Mouse (Mus musculus) neural tube, embryonic 15.5 days (tissue): Measurements from ENCODE around the gene Ncam2. TPM values are rescaled to one million over a fixed set of nuclear protein-coding genes. Genes with fewer than 3 reads are reported as not detected.

Experiments
- ATAC-seq: fragments of 200-750 bp; cut with Nextera tagmentation; 2 replicates; pipeline ENCODE4 v1.8.0; 2017; ENCODE audit warnings: mild to moderate bottlenecking, moderate TSS enrichment, moderate library complexity; ENCODE audit not compliant: low FRiP score
- H3K27ac ChIP-seq: fragments of 300-500 bp; sonication (generic); replicated peaks from 2 replicates; pipeline ENCODE4 v1.5.1; 2015; ENCODE audit warnings: mild to moderate bottlenecking, inconsistent platforms
- H3K27me3 ChIP-seq: fragments of 300-500 bp; sonication (generic); replicated peaks from 2 replicates; pipeline ENCODE4 v1.6.1; 2015; ENCODE audit warnings: inconsistent platforms
- H3K36me3 ChIP-seq: fragments of 300-500 bp; sonication (generic); 2 replicates; pipeline ENCODE4 v1.6.1; 2015; ENCODE audit warnings: inconsistent platforms
- H3K4me1 ChIP-seq: fragments of 300-500 bp; sonication (generic); 2 replicates; pipeline ENCODE4 v1.6.1; 2015; ENCODE audit warnings: inconsistent platforms
- H3K4me2 ChIP-seq: fragments of 300-500 bp; sonication (generic); 2 replicates; pipeline ENCODE4 v1.6.1; 2015; ENCODE audit warnings: inconsistent platforms, mild to moderate bottlenecking, moderate library complexity
- H3K4me3 ChIP-seq: fragments of 300-500 bp; sonication (generic); replicated peaks from 2 replicates; pipeline ENCODE4 v1.5.1; 2015; ENCODE audit warnings: mild to moderate bottlenecking, inconsistent platforms
- H3K9ac ChIP-seq: fragments of 300-500 bp; sonication (generic); replicated peaks from 2 replicates; pipeline ENCODE4 v1.6.1; 2015; ENCODE audit warnings: mild to moderate bottlenecking, inconsistent platforms
- H3K9me3 ChIP-seq: fragments of 300-500 bp; sonication (generic); replicated peaks from 2 replicates; pipeline ENCODE4 v1.6.1; 2016; ENCODE audit warnings: inconsistent platforms
- WGBS: fragments of 180-500 bp; shearing (Covaris S2); methylation state at CpG from one replicate; pipeline ENCODE4 v1.1.7; 2015; ENCODE audit warnings: mixed read lengths; 5-methylcytosine and 5-hydroxymethylcytosine counted together
- polyA plus RNA-seq: library from polyadenylated mRNA; unstranded; fragments of >200 nt; fragmentation: Nextera tagmentation; extraction: Ambion mirVana; gene quantifications from 2 replicates; pipeline ENCODE4 v1.2.1, GENCODE M21; 2015

The Ncam2 gene
- polyA plus RNA-seq, 1 experiment from 2014 or later: 29.9 TPM

- Histone ChIP-seq H3K9me3 (no peaks in the 10 kb centered on the region), H3K27me3 (no peaks in the 10 kb centered on the region), H3K27ac (no peak overlapping the region), H3K36me3 (no peaks in the 10 kb centered on the region), H3K4me2 (no peak overlapping the region), H3K9ac (no peak overlapping the region), H3K4me1 (no peaks in the 10 kb centered on the region), H3K4me3 (no peak overlapping the region)
- ATAC-seq: no peak
- WGBS: 75% methylated on average over 1 of the region's 1 CpGs
Measured at GRCm38 (mm10) chr16:81673866-81674265, 473.4 kb downstream of the Ncam2 start.

- H3K4me3 ChIP-seq: no peak overlapping the region
- H3K4me1 ChIP-seq: no peaks in the 10 kb centered on the region
- no peak overlapping the region for H3K9ac ChIP-seq
- H3K9me3 ChIP-seq: no peaks in the 10 kb centered on the region
- 91% methylated on average over 1 of the region's 1 CpGs for WGBS
- no peaks in the 10 kb centered on the region for H3K36me3 ChIP-seq
- no peaks in the 10 kb centered on the region for H3K27me3 ChIP-seq
- no peak overlapping the region for H3K27ac ChIP-seq
- ATAC-seq: no peak
- no peak overlapping the region for H3K4me2 ChIP-seq
Measured at GRCm38 (mm10) chr16:81675546-81675945, 475.0 kb downstream of the Ncam2 start.
